16 mouse cellular contexts compared by ENCODE assay signal in the genomic region with DNA sequence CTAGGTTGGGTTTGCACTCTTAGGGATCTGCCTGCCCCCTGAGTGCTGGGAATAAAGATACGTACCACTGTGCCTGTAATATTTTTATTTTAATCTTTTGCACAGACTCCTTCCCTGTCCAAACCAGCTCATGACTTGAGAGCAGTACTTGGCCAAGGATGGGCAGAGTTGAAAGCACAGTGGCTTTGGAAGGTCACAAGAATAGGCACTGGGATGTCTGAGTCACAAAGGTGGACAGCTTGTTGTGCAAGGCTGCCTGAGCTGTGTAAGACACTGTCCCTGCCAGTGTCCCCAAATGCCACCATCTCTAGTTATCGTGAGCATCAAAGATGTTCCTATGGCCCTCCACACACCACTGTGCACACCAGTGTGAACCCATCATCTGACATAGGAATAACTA. TPM values are rescaled to one million over a fixed set of nuclear protein-coding genes. Genes with fewer than 3 reads are reported as not detected.
"Had no signal": no experiment of that assay in that cellular context is flagged by ENCODE, and none has a peak within 500 bp of the region (broad histone marks: within the 10 kb centered on the region; RNA-seq: fewer than 3 reads in every experiment).

No protein-coding gene starts in this region.

- H3K9ac ChIP-seq: lung, embryonic 15.5 days; midbrain, embryonic 13.5 days; midbrain, embryonic 15.5 days; neural tube, embryonic 12.5 days; stomach, embryonic 15.5 days had no signal

- H3K36me3 ChIP-seq: lung, embryonic 15.5 days; midbrain, embryonic 13.5 days; midbrain, embryonic 15.5 days; neural tube, embryonic 12.5 days; stomach, embryonic 15.5 days had no signal

- H3K4me3 ChIP-seq: lung, embryonic 15.5 days; megakaryocyte, embryonic 14.5 days; midbrain, embryonic 13.5 days; midbrain, embryonic 15.5 days; neural tube, embryonic 12.5 days; stomach, embryonic 15.5 days had no signal

- H3K4me1 ChIP-seq: midbrain, embryonic 13.5 days; midbrain, embryonic 15.5 days; neural tube, embryonic 12.5 days; stomach, embryonic 15.5 days had no signal

- H3K27ac ChIP-seq: lung, embryonic 15.5 days; midbrain, embryonic 13.5 days; midbrain, embryonic 15.5 days; neural tube, embryonic 12.5 days; stomach, embryonic 15.5 days; stomach, postnatal 0 days had no signal

- H3K9me3 ChIP-seq: lung, embryonic 15.5 days; midbrain, embryonic 15.5 days; neural tube, embryonic 12.5 days; stomach, embryonic 15.5 days had no signal

- H3K27me3 ChIP-seq: lung, embryonic 15.5 days; megakaryocyte, embryonic 14.5 days; midbrain, embryonic 13.5 days; midbrain, embryonic 15.5 days; neural tube, embryonic 12.5 days; stomach, embryonic 15.5 days had no signal

- H3K4me2 ChIP-seq: lung, embryonic 15.5 days; midbrain, embryonic 11.5 days; midbrain, embryonic 13.5 days; midbrain, embryonic 15.5 days; neural tube, embryonic 12.5 days; stomach, embryonic 15.5 days had no signal

- DNase-seq: lung, adult 2 months; lung, postnatal 14 days; lung, postnatal 36 days; right cerebral cortex, postnatal 14 days; thymus, adult 2 months; thymus, postnatal 25 days; thymus, postnatal 4 days had no signal

- ATAC-seq: lung, postnatal 0 days; midbrain, embryonic 13.5 days; midbrain, embryonic 15.5 days had no signal

RNA-seq across cellular contexts. Expression of gene Eid3, which starts 58.3 kb away (rescaled TPM):
- polyA plus RNA-seq: lung, postnatal 0 days had no signal
